Mouse (Mus musculus) midbrain, embryonic 16.5 days (tissue): ENCODE results near the gene Ggact. TPM values are rescaled to one million over a fixed set of nuclear protein-coding genes. Genes with fewer than 3 reads are reported as not detected.
A peak's percentile ranks its signal among the peaks of the same experiment; 100 is the strongest.

Source experiments
- ATAC-seq: fragments of 200-750 bp; cut with Nextera tagmentation; 2 replicates; pipeline ENCODE4 v1.8.0; 2017; ENCODE audit warnings: moderate TSS enrichment
- H3K27ac ChIP-seq: fragments of 300-500 bp; sonication (generic); 2 replicates; pipeline ENCODE4 v1.5.1; 2014; ENCODE audit warnings: mild to moderate bottlenecking, low read length, mixed read lengths
- H3K27me3 ChIP-seq: fragments of 300-500 bp; sonication (generic); 2 replicates; pipeline ENCODE4 v1.6.1; 2014; ENCODE audit warnings: low read depth, low read length, mixed read lengths; ENCODE audit not compliant: control insufficient read depth, insufficient read depth
- H3K36me3 ChIP-seq: fragments of 300-500 bp; sonication (generic); 2 replicates; pipeline ENCODE4 v1.6.1; 2014; ENCODE audit warnings: mild to moderate bottlenecking, low read length, moderate library complexity, mixed read lengths; ENCODE audit not compliant: control insufficient read depth, insufficient read depth
- H3K4me1 ChIP-seq: fragments of 300-500 bp; sonication (generic); 2 replicates; pipeline ENCODE4 v1.6.1; 2014; ENCODE audit warnings: mild to moderate bottlenecking, low read length, mixed read lengths; ENCODE audit not compliant: control insufficient read depth, insufficient read depth
- H3K4me2 ChIP-seq: fragments of 300-500 bp; sonication (generic); 2 replicates; pipeline ENCODE4 v1.6.1; 2014; ENCODE audit warnings: mild to moderate bottlenecking, low read length, mixed read lengths
- H3K4me3 ChIP-seq: fragments of 300-500 bp; sonication (generic); 2 replicates; pipeline ENCODE4 v1.5.1; 2014; ENCODE audit warnings: low read depth, mild to moderate bottlenecking, low read length, moderate library complexity, mixed read lengths
- H3K9ac ChIP-seq: fragments of 300-500 bp; sonication (generic); 2 replicates; pipeline ENCODE4 v1.6.1; 2014; ENCODE audit warnings: low read depth, low read length, mixed read lengths
- H3K9me3 ChIP-seq: fragments of 300-500 bp; sonication (generic); replicated peaks from 2 replicates; pipeline ENCODE4 v1.6.1; 2014; ENCODE audit warnings: mild to moderate bottlenecking, low read length, mixed read lengths; ENCODE audit not compliant: control insufficient read depth, poor library complexity, severe bottlenecking
- WGBS: fragments of 180-500 bp; shearing (Covaris S2); extraction: QIAGEN DNeasy Blood & Tissue Kit; methylation state at CpG from one replicate; pipeline ENCODE4 v1.1.7; 2014; 5-methylcytosine and 5-hydroxymethylcytosine counted together
- polyA plus RNA-seq: library from polyadenylated mRNA; unstranded; fragments of >200 nt; fragmentation: Nextera tagmentation; extraction: Ambion mirVana; gene quantifications from 2 replicates; pipeline ENCODE4 v1.2.1, GENCODE M21; 2015

Ggact gene
- polyA plus RNA-seq = 6.8 and 8.7 TPM in 2 replicates

DNA sequence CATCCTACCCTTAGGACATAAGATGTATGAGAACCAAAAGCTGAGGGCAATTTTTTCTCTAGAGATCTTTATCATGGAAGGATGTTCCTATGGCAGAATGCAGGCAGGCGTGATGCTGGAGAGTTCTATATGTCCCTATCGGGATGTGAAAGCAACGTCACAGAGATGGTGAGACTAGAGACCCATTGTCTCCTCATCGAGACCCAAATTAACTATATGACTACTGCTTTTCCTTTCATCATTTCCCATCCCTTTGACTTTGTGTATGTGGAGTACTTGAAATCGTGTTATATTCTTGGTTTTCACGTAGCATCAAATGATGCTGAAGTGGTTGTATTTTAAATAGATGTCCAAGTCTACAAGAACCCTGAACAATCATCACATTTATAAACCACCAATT, at the start of gene Ggact:
Gene Ggact, minus strand, starts transcription at position 101 of the 400 bp plus-strand sequence.
- peaks cover 19% of the 10 kb centered on the region; the same call in 1 of the 2 replicates for H3K27me3 ChIP-seq
- peak within 1 kb of the TSS; percentile 62 for H3K4me3 ChIP-seq
- WGBS = 68% methylated on average over 6 of the region's 6 CpGs
- peak within 1 kb of the TSS; percentile 93 for H3K4me2 ChIP-seq
- H3K9ac ChIP-seq = peak within 1 kb of the TSS; percentile 71
- no peak within 1 kb of the TSS for H3K27ac ChIP-seq
- H3K9me3 ChIP-seq = no peaks in the 10 kb centered on the region
- H3K4me1 ChIP-seq = peaks cover 7% of the 10 kb centered on the region; the same call in 1 of the 2 replicates
- H3K36me3 ChIP-seq = no peaks in the 10 kb centered on the region
- ATAC-seq = no peak

DNA sequence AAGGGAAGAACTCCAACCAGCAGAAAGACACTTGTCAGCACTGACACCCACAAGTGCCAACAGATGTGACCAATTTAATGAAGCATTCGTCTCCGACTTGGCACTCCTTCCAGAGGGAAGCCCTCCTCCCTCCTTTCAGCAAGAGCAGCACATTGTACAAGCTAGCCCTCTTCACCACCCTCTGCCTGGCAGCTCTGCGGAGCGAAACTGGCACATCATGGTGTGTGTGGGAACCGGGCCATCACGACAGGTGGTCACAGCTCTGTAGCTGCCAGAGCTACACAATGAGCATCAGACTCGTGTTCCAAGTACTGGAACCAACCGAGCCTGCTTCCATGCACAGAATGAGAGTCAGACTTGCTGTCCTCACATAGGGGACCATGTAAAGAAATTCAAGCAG, 44.4 kb upstream of the Ggact start:
- Histone ChIP-seq H3K27ac (no peak overlapping the region), H3K36me3 (peaks cover 6% of the 10 kb centered on the region), H3K9me3 (no peaks in the 10 kb centered on the region), H3K4me1 (no peaks in the 10 kb centered on the region), H3K9ac (no peak overlapping the region), H3K4me2 (no peak overlapping the region), H3K4me3 (no peak overlapping the region), H3K27me3 (no peaks in the 10 kb centered on the region)
- WGBS = 74% methylated on average over 8 of the region's 8 CpGs
- ATAC-seq = peak; percentile 96

DNA sequence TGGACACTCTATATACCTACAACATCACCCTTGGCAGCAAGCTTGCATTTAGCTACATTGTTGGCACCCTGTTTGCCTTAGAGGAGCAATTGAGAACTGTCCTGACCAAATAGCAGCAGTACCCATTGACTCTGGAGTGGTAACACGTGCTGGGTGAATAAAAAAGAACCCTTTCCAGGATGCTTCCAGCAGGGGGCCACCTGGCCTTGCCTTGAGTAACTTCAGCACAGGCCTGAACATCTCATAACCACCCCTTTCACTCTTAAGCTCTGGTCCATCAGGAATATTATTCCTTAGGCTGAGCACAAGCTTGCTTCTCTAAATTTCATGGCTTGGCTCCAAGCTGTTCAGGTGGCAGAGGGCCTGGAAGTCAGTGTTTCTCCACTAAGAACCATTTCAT, 39.8 kb upstream of the Ggact start:
- Histone ChIP-seq H3K4me1 (no peaks in the 10 kb centered on the region), H3K4me2 (no peak overlapping the region), H3K27ac (no peak overlapping the region), H3K9ac (no peak overlapping the region), H3K36me3 (no peaks in the 10 kb centered on the region), H3K4me3 (no peak overlapping the region), H3K9me3 (no peaks in the 10 kb centered on the region), H3K27me3 (no peaks in the 10 kb centered on the region)
- peak; percentile 53 for ATAC-seq
- 6% methylated on average over 1 of the region's 1 CpGs for WGBS

DNA sequence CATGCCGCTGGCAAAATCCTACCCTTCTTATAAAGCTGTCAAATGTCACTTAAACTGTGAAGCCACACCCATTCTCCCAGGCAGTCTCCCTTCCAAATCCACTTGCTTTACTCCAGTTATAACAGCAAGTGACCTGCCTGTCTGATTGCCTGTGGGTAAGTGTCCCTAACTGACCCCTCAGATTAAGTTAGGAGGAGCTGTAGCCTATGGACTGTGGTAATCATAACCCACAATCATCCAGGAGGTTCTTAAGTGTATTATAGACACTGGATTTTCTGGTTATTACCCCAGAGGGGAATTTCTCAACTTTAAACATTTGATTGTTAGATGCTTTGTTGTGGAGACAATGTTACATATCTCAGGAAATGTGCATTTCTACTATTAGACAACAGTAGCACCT, 39.0 kb upstream of the Ggact start:
- WGBS = 78% methylated on average over 1 of the region's 1 CpGs
- Histone ChIP-seq H3K27me3 (no peaks in the 10 kb centered on the region), H3K4me2 (no peak overlapping the region), H3K9ac (no peak overlapping the region), H3K36me3 (no peaks in the 10 kb centered on the region), H3K4me3 (no peak overlapping the region), H3K27ac (no peak overlapping the region), H3K9me3 (no peaks in the 10 kb centered on the region), H3K4me1 (no peaks in the 10 kb centered on the region)
- no peak for ATAC-seq

DNA sequence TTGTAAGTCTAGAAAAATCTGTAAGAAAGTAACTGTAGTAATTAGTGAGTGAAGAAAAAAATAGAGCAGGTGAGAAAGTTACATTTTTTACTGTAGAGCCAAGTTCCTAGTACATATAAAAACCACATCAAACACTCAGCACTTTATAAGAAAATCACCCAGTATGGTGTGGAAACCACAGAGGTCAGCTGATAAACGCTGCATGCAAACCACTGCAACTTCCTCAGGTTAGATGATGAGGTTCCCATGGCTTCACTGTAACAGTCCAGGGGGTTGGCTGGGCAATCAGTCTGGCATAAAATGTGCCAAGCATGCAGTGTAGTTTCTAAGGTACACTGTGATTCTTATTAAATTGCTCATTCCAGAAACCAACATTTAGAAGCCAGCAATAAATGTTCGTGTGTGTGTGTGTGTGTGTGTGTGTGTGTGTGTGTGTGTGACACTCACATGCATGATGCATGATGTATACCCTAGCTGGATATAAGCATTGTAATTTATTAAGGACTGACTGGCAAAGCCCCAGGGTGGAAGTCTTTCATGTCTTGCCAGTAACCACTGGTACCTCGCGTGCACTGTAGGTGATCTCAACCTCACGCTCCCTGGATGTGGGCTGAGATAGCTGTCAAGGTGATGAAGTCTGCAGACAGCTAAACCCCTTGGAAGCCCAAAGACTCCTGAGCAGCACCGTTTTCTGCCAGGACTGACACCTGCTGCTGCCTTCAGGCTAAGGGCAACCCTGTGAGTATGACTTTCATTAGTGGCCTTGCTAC, 38.3 kb upstream of the Ggact start:
- H3K4me2 ChIP-seq = no peak overlapping the region
- H3K27ac ChIP-seq = no peak overlapping the region
- H3K4me1 ChIP-seq = no peaks in the 10 kb centered on the region
- H3K27me3 ChIP-seq = no peaks in the 10 kb centered on the region
- H3K36me3 ChIP-seq = no peaks in the 10 kb centered on the region
- WGBS = 74% methylated on average over 6 of the region's 6 CpGs
- H3K9me3 ChIP-seq = no peaks in the 10 kb centered on the region
- peak; percentile 25; the same call in 1 of the 2 replicates for ATAC-seq
- no peak overlapping the region for H3K9ac ChIP-seq
- no peak overlapping the region for H3K4me3 ChIP-seq

DNA sequence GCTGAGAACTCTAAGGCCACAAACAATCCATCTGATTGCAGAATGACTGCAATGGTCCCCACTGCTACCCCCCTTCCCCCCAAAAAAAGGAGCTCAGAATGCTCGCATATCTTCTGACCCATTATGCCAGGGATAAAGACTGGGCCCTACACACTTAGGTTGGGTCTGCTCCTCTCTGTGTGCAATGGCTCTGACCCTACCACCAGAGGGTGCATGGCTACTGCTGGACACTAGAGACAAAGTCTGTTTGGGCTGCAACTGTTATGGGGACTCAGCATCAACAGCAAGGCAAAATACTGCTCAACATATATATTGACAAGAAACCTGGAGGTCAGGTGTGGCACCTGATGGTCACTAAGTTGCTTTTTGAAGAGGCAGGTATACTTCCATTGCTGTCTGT, 37.4 kb upstream of the Ggact start:
- Histone ChIP-seq H3K4me2 (no peak overlapping the region), H3K27ac (no peak overlapping the region), H3K27me3 (no peaks in the 10 kb centered on the region), H3K4me3 (no peak overlapping the region), H3K9ac (no peak overlapping the region), H3K9me3 (no peaks in the 10 kb centered on the region), H3K4me1 (no peaks in the 10 kb centered on the region), H3K36me3 (no peaks in the 10 kb centered on the region)
- ATAC-seq = no peak
- 94% methylated on average over 1 of the region's 1 CpGs for WGBS

DNA sequence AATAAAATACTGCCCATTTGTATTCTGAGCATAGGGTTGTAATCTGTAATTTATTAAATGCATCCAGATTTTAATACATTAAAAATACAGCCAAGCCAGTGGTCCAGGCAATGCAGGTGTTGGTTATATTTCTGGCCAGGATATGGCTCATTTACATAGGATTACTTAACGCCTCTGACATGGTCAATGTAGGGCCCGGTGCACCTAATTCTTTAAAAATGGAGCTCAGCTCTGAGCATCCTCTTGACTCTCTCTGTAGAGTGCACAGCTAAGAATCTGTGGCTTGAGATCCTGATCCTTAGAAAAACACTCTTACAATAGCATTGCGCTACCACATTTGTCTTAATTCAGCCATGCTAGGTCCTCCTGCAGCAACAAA, 29.9 kb upstream of the Ggact start:
- no peaks in the 10 kb centered on the region for H3K9me3 ChIP-seq
- 60% methylated on average over 3 of the region's 3 CpGs for WGBS
- H3K27ac ChIP-seq = no peak overlapping the region
- no peaks in the 10 kb centered on the region for H3K27me3 ChIP-seq
- ATAC-seq = no peak
- H3K9ac ChIP-seq = no peak overlapping the region
- peaks cover 3% of the 10 kb centered on the region; the same call in 1 of the 2 replicates for H3K4me1 ChIP-seq
- H3K36me3 ChIP-seq = peaks cover 5% of the 10 kb centered on the region
- no peak overlapping the region for H3K4me2 ChIP-seq
- H3K4me3 ChIP-seq = no peak overlapping the region

DNA sequence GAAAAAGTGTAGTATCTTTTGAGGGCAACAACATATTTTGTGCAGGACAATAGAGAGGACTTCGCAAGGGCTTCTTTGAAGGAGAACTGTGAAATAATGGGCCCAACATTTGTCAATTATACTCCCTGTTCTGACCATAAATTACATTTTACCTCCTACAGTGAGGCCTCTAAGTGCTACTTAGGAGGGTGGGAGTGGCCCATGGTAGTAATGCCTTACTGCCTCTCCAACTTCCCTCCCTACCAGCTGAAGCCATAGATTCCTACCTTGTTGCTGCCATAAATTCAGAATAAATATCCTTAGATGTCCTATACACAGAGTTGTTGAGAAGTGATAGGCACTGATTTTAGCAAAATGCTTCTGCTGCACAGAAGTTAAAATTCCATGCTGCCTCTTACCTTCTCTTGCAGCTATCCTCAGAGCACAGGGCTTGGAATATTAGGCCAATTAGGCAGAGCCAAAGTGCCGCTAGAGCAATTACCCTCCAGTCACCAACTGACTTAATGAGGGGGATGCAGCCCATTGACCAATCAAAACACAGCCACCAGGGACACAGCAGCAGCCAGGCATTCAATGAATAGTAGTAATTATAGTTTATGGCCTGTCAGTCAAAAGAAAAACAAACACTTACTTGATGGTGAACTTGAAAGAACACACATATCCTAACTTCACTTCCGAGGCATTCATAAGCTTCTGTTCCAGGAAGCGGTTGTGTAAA, 29.4 kb upstream of the Ggact start:
- Histone ChIP-seq H3K27ac (no peak overlapping the region), H3K4me1 (peaks cover 3% of the 10 kb centered on the region; the same call in 1 of the 2 replicates), H3K27me3 (no peaks in the 10 kb centered on the region), H3K9me3 (no peaks in the 10 kb centered on the region), H3K9ac (no peak overlapping the region), H3K4me3 (no peak overlapping the region), H3K36me3 (peaks cover 5% of the 10 kb centered on the region), H3K4me2 (no peak overlapping the region)
- 51% methylated on average over 4 of the region's 4 CpGs for WGBS
- peak; percentile 68 for ATAC-seq

DNA sequence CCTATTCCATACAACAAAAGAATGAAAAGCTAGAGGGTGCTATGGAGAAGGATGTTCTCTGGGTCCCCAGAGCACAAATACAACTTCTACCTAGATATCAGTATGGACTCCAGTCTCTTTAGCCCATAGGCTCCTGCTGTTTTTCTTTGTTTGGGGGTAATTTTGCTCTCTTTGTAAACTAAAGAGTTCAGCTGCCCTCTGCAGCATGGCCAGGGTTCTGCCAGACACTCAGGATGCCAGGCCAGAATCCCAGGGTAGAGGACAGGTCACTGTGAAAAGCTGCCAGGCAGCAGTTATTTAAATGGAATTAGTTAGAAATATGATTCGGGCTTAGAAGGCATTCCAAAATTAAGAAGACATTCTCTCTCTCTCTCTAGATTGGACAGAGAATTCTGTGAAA, 22.9 kb upstream of the Ggact start:
- Histone ChIP-seq H3K36me3 (peaks cover 6% of the 10 kb centered on the region; the same call in 1 of the 2 replicates), H3K27ac (no peak overlapping the region), H3K4me2 (no peak overlapping the region), H3K4me3 (no peak overlapping the region), H3K27me3 (no peaks in the 10 kb centered on the region), H3K4me1 (no peaks in the 10 kb centered on the region), H3K9me3 (no peaks in the 10 kb centered on the region), H3K9ac (no peak overlapping the region)
- WGBS = 90% methylated on average over 1 of the region's 1 CpGs
- no peak for ATAC-seq
